Mouse (Mus musculus) adrenal gland, adult 2 months (tissue): ENCODE measurements around the gene Zar1. TPM values are rescaled to one million over a fixed set of nuclear protein-coding genes. Genes with fewer than 3 reads are reported as not detected.

Source experiments
- polyA plus RNA-seq: library from polyadenylated mRNA; depleted of rRNA; stranded (reverse); fragments of >200 nt; gene quantifications from 2 replicates; pipeline ENCODE4 v1.2.3, GENCODE M21; 2012; rRNA removed
- total RNA-seq, 2 experiments: library from RNA; stranded (reverse); gene quantifications; 2 replicates each; pipeline ENCODE4 v1.2.3; 2021

Gene Zar1
- total and polyA plus RNA-seq, 3 experiments: not detected

Other genes with a start within 250 kb of the Zar1 start
- gene Corin, start 76.8 kb downstream of the Zar1 start, total RNA-seq: not detected
- 0.08 TPM in 1 of 2 replicates, not detected in the other for gene Corin, start 76.8 kb downstream of the Zar1 start, polyA plus RNA-seq
- 10 to 100 TPM in 1 of 2 experiments, 1 to 10 TPM in 1; 9.9 to 11.7 TPM for gene Nfxl1, start 21.6 kb downstream of the Zar1 start, total RNA-seq
- 2.7 and 3.7 TPM in 2 replicates for gene Nfxl1, start 21.6 kb downstream of the Zar1 start, polyA plus RNA-seq
- 1 to 10 TPM; 1.4 to 1.8 TPM for gene Gm5868, start 6.3 kb upstream of the Zar1 start, total RNA-seq
- gene Gm5868, start 6.3 kb upstream of the Zar1 start, polyA plus RNA-seq: not detected in 2 replicates
- gene Cnga1, start 63.0 kb upstream of the Zar1 start, total RNA-seq: not detected
- gene Cnga1, start 63.0 kb upstream of the Zar1 start, polyA plus RNA-seq: not detected in 2 replicates
- 1 to 10 TPM in 1 of 2 experiments, under 1 TPM in 1; 0.38 to 2.8 TPM for gene Nipal1, start 66.5 kb upstream of the Zar1 start, total RNA-seq
- gene Nipal1, start 66.5 kb upstream of the Zar1 start, polyA plus RNA-seq: 0.15 and 0.32 TPM in 2 replicates
- gene Txk, start 171.5 kb upstream of the Zar1 start, total RNA-seq: under 1 TPM in 1 of 2 experiments, not detected in 1; 0.14 TPM
- not detected in 2 replicates for gene Txk, start 171.5 kb upstream of the Zar1 start, polyA plus RNA-seq